Mouse (Mus musculus) urinary bladder, postnatal 36 days (tissue): ENCODE data around the gene Gm28053.

ENCODE experiments used
- DNase-seq, 2 experiments: peaks; one replicate each; pipeline ENCODE4 v3.0.0; 2022; ENCODE audit warnings: low spot score in 2 of 2, mixed read lengths in 1 of 2

The Gm28053 gene

DNA sequence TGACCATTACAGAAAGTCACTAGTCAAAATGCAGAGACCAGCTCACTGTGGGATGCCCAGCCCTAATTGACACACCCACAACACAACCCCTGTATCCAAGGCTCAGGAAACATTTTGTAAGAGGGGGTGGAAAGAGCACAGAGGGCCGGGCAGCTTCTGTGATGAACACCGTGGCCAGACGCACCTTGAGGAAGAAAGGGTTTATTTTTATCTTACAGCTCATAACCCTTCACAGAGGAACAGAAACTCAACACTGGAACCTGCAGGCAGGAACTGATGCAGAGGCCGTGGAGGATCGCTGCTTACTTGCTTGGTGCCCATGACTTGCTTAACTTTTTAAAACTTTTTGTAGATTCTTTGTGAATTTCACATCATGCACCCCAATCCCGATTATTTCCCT is 25.4 kb upstream of the Gm28053 start:
- DNase-seq = no peak

DNA sequence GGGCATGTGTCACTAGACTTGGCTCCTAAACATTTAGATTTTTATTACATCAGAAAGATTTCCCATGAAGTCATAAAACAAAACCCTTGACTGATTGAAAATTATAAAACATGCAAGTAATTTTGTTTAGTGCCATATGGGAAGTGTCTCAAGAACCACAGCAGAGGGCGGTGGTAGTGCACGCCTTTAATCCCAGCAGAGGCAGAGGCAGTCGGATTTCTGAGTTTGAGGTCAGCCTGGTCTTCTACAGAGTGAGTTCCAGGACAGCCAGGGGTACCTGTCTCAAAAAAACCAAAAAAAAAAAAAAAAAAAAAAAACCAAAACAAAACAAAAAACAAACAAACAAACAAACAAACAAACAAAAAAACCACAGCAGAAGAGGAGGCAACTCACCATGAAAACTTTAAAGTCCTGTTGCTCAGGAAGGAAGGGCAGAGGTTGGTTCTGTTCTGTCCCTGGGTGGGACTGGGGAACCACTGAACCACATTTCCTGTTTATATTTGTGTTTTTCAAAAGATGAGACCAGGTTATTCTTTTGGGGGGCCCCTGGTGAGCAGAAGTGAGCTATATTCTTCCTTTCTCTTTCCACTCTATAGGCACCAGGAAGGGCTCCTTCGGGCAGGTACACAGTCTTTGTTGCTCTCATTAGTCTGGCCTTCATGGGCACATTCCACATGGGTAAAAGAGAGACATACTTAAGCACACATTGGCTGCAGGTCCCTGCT is 21.4 kb upstream of the Gm28053 start:
- no peak for DNase-seq

DNA sequence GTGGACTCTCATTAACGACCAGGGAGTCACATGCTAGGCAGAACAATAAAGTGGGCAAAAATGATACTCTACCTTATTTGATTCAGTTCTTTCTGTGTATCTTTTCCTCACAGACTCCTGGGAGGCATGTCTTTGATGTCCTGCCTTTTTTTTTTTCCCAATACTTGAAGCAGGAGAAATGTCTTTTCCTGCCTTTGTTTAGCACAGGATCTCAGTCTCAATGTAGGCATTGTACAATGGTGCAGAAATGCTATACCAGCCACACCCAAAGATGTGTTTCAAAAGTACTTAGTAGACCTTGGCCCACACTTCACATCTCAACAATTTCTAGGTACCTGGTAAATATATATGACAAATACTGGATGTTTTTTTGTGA is 20.9 kb upstream of the Gm28053 start:
- DNase-seq = no peak

DNA sequence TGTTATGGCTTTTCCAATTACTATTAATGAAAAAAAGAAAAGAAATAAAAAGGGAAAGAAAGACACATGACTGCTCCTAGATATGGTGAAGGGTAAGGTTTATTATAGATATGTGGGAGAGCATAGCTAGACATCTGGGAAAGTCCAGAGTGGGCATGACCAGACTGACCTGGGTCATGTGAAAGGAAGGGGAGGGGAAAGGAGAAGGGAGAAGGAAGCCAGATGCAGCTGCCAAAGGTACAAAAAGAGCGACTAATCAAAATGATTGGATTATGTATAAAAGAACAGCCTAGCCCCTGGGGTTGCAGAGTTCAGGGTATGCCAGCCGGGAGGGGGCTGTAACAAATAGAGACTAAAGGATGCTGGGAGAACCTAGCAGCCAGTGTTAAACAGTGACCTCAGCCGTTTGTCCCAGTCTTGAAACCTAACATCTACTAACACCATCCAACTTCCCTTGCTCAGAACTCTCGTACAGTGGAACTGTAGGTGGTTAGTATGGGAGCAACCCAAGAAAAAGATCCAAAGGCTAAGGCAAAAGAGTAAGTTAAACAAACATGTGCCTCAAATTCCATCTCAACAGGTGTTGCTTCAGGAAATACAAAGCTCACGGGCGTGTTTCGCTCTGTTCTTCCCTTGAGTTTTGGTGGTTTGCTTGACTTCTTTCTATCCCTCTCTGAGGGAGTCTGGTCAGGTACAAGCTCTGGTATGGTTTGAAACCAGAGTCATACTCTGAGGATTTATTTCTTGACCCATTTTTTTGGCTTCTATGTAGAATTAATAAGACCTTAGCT is 20.1 kb upstream of the Gm28053 start:
- no peak for DNase-seq

DNA sequence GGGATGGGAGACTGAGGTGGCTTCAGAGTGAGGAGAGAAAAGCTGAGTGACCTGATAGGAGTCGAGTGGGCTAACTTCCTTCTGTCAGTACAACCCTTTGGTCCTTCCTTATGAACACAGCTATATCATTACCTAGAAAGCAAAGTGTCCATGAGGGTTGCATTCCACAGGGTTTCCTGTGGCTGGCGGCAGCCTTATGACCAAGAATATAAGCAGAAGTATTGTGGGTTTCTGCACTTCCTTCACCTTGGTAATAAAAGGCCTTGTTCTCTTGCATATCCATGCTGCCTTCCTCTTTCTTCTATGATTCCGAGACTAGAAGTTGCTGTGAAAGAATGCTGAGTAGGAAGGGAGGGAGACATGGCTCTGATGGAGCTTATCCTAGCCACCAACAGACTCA is 19.5 kb upstream of the Gm28053 start:
- DNase-seq = no peak

DNA sequence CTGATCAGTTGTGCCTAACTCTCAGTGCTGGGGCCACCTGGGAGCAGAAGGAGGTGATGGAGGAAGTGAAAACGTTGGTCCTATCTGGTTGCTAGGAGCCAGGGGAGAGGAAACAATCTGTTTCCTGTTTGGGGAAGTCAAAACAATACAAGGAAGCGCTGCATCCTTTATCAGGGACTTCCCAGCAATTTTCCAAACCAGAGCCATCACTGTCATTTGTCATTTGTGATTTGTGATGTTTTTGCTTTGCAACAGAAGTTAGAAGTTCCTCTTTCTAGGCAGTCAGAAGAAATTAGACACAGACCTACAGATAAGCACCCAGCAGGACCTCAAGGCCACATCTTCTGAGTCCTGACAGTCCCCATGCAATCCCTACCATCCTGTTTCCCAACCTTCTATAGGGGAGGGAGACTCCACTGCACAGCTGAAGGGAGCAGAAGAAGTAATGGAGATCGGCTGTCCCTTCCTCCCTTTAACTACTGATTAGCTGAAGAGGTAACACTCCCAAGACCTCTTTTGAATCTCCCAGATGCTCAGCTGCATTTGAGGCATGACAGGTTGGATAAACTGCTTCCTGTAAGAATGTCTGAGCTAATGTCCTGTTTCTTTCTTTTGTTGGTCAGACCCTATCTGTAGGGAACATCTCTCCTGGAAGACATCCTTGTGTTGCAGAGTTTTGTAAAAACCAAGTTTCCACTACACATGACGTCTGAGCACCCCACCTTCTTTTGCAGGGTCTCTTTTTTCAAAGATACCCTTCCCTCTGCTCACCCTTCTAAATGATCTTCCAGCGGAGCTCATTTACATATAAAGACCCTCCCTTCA is 17.9 kb upstream of the Gm28053 start:
- DNase-seq = no peak

DNA sequence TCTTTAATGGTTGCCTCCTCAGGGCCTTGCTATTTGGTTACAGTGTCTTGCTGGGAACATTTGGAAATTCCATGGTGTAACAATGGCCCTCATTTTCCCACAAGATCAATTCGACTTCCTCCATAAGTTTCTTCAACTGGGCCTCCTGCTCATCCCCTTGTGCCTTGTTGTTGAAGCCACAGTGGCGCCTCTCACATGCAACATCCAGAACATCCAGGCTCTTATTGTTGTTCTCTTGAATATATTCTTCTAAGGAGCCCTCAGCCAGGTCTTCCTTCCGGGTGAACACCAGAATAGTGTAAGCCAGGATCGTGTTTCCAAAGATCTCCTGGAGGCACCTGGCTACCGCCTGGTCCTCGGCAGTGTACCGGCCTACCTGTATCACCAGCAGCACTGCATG is 16.3 kb upstream of the Gm28053 start:
- no peak for DNase-seq

DNA sequence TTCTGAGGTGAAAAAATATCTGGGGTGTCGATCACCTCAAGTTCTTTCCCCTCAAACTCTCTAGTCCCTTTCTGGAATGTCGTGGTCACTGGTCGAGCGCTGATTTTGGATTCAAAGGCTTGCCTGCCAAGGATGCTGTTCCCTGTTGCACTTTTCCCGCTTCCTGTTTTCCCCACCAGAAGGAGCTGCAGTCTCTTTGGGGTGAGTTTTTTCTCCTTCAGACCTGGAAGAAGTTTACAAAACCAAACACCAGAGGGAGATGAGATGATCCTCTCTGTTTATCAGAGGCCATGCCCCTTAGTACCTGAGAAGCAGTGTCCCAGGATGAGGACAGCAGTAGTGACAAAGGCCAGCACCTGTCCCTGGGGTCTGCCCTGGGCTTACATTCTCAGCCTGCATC is 15.8 kb upstream of the Gm28053 start:
- DNase-seq = no peak

DNA sequence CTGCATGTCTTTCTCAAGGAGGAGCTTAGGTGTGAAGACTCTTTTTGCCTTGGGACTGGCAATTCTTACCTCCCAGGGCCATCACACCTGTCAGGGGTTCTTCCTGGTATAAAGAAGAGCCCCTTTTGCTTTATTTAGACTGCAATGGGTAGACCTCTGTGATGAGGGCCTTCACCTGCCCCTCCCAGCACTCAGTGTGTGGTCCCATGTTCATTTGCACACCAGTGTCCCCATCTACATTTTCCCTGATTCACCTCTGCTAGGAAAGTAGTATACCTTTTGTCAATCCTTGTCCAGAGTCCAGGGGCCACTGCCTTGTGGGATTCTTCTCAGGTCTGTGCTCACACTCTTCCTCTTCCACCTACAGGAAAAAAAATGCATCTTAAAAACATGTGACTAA is 14.3 kb upstream of the Gm28053 start:
- no peak for DNase-seq

DNA sequence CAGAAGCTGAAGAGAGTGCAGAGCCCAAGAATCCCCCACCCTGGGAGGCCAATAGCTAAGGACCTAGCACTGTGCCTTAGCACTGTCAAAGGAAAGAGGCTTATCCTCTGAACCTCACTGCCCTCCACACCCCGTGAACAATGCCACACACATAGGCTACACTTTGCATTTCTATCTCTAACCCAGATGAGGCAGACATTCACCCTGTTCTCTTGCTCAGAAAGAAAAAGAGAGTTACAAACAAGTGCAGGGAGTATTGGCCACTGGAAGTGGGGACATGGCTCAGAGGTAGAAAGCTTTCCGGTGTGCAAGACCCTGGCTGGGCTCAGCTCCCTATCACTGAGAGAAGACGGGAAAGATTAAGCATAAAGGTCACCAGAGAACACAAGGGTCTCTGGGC is 12.3 kb upstream of the Gm28053 start:
- DNase-seq = no peak

DNA sequence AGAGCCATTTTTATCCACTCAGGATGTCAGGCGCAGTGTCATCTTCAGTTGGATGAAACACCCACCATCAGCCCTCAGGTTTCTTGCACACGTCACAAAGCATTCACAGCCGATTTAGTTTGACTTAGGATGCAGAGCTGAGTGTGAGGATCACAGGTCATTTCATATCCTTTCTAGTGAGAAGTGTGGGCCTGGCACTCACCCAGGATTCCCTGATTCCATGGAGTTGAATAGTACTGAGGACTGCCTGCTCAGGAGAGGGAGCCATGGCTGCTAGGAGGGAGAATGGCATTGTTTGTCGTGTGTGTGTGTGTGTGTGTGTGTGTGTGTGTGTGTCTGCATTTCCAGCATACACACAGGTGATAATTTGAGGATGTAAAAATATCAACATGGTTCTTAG is 1.9 kb downstream of the Gm28053 start:
- DNase-seq = no peak

DNA sequence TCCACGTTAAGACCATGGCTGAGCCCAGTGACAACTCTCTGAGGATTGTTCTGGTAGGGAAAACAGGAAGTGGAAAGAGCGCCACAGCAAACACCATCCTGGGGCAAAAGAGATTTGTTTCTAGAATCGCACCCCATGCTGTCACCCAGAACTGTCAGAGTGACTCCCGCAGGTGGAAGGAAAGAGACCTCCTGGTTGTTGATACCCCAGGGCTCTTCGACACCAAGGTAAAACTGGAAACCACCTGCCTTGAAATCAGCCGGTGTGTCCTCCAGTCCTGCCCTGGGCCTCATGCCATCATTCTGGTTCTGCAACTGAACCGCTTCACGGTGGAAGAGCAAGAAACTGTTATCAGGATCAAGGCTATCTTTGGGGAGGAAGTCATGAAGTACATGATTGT is 5.1 kb downstream of the Gm28053 start:
- DNase-seq = no peak

DNA sequence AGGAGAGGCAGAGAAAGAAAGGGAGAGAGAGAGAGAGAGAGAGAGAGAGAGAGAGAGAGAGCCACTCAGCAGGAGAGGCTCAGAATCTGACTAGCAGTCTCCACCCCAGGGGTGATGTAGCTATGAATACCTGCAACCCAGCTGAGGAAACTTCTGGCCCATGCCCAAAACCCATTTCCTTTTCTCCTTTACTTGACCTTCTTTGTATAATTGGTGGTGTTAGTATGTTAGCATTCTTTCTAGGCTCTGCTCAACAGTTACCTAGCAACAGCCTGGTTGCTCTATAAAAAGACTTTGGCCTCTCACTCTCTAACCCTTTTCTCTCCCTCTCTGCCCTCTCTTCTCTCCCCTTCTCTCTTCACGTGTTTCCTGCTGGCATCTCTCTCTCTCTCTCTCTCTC is 7.1 kb downstream of the Gm28053 start:
- no peak for DNase-seq

DNA sequence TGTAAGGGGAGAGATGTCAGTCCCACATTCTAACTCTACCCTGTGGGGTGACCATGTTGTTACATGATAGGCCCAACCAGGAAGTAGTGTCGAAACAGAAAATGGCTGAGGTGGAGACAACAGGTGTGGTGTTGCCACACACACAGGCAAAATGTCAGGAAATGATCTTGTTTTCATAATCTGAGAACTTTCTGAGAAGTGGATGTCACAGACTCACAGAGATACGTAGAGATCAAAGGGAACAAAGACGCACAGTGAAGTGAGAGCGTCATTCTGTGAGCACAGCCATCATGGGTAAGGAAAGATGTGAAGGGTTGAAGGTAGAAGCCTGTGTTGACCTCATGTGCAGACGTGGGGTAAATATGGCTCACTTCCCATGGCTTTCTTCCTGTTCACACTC is 9.4 kb downstream of the Gm28053 start:
- no peak for DNase-seq

DNA sequence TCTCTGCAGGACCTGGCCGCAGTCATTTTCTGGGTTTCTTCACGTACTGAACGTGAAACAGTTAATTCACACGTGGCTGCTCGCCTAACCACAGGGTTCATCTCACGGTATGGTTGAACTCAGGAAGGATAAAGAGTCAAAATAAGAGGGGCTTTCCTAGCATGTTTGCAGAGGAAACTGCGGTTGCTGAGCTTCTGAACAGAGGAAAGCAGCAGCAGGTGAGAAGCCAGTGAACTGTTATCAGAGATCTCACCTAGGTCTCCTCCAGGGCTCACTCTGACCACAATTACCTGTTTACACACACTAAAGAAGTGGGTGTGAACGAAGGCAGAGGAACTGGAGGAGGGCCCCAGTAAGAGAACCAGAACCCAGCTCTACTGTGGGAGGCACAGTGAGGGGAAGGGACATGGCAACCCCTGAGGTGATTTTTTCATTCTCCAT is 14.5 kb downstream of the Gm28053 start:
- DNase-seq = no peak

DNA sequence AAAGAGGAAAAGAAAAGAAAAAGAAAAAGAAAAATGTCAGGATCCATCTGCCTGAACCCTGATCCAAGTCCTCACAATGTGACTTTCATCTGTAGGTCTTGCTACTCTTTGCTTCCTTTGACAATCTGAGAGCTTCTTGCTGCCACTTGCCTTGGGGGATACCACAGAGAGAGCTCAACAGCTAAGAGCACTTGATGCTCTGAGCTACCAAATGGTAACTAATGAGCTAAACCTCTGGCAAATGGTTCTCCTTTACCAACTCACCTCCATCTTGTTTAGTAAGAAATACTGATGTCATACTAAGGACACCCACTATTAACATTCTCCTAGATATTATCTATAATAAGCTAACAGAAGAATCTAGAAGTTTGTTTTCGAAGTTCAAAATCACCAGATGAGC is 15.3 kb downstream of the Gm28053 start:
- DNase-seq = no peak

DNA sequence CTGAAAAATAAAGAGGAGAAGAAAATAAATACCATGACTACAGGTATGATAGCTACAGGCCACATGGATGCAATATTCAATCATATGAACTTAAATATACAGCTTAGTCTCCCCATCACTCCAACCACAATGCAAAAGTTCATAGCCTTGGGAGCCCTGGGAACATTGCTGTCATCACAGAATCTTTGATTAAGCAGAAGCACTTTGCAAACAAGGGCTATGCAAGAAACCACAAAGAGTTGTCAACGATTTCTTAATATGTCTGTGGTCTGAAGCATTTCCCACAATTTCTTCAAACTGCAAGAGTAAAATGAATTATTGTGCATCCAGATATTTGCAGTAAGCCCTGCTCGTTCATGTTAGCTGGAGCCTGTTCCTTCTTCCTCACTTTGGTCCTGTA is 18.6 kb downstream of the Gm28053 start:
- no peak for DNase-seq

DNA sequence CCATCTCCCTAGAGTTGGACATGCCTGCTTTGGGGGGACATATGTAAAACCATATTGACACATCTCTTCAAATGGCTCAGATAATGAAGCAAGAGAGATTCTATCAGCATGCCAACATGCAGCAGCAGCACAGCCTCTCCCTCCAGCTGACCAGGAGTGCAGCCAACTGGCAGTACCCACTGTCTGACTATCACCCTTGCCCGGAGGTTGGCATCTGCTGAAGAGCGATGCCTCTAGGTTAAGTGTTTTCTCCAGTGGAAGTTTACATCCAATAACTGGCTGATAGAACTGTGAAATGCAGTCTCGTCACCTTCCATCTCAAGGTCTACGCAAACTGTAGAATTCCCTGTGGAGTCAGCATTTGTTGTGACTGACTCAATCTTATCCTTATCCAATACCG is 19.3 kb downstream of the Gm28053 start:
- DNase-seq = no peak

DNA sequence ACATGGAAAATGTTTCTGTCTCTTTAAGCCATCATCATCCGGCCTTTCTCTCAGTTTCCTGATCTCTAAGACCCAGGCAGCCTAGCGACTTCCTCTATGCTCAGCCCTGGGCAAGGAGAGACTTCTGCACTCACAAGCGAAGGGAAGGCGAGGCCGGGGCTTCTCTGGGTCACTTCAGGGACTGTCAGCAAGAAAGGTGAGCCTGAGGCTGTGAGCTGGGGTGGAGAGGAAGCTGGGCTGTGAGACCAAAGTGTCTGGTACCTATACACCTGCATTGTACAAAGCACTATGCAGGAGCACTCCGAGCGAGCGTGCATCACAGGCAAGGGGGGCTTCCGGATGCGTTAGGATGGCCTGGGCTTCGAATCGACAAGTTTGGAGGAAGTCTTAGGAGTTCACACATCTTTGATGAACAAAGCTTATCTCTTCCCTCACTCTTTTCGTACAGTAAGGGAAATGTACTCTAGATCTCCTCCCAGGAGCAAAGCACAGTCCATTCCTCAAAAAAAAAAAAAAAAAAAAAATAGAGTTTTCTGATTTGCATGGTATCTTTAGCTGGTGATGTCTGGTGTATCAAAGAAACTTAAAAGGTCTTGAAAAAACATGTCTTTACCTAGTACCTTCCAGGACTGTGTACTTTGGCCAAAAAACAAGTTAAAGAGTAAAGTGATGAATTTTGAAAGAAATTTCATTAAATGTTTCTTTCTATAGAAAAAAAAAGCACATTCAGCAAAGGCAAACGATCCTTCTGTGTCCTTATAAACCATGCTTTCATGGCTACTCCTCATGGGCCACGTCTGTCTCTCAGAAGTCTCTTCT is 20.8 kb downstream of the Gm28053 start, which contains the start of gene Gimap1:
Gimap1 (plus strand) TSS at position 94 of the 819 bp plus-strand sequence.
- DNase-seq = no peak

DNA sequence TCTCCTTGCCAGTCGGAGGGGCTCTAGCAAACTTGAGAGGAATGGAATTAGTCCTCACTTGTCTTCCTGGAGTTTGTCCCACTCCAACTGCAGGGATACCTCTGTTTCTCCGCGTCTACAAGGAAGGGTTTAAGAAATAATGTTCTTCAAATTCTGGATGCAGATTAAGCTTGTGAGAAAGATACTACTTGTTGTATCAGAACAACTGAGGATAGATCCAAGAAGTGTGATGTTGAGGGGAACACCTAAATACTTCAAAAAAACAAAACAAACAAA is 21.3 kb downstream of the Gm28053 start:
- DNase-seq = no peak

DNA sequence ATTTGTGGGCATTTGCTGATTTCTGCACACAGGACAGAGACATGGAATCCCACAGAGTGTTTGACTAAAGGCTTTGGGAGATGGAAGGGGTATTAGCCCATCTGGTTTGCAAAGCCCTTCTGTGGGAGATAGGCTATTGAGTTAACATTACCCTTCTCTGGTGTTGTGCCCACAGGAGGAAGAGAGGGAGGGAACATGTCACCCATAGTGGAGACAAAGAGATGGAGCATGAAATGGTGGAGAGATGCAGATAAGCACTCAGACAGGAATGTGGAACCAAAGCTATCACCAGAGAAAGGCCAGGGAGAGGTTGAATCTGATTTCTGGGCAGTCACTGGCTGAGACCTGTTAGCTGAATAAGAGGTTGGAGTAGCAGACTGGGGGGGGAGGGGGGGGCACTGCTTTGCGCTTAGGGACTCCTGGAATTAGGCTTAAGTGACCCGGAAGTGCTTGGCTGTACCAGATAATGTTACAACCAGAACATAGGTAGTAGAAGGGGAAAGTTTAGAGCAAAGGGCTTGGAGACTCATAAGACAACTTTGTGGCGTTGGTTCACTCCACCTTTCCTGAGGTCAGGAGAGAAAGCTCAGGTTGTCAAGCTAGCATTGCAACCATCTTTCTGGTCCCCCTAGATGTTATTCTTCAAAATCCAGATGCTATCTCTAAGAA is 22.2 kb downstream of the Gm28053 start:
- no peak for DNase-seq
